Mouse (Mus musculus): ENCODE measurements at regions not wholly inside any gene's neighbourhood (a gene's known extent, or its start where the extent isn't known, plus 50 kb on each side); places are given as distances from the start of the nearest gene placed in this dataset.

DNA sequence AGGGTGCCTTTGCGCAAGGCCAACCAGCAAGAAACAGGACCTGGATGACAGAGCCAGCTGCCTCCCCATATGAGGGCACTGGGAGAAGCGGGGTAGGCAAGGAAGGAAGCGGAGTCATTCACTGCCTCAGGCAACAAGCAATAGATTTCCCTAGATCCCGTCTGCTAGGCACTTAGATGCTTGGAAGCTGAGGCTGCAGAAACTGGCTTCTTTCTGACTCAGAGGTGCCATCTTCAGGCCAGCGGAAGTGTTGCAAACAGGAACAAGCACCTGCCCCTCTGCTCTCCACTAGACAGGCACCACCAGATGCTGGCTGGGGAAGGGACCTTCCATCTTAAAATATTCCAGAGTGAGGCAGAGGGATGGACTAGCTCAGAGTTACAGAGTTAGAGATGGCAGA is 188.0 kb downstream of the 4933412E24Rik start:
- TF ChIP-seq CTCF (IDR thresholded peaks at IDR 0.05; ENCODE audit: low read depth): peak; percentile 93
- TF ChIP-seq EP300 (optimal IDR thresholded peaks at IDR 0.05): no peak

Data from stomach, postnatal 0 days (tissue).